Mouse (Mus musculus) ES-CJ7 (cell line): ENCODE results near the gene Hmgb2.
"Not testable (repeated sequence)": the region's sequence is repeated elsewhere in the genome, so short reads cannot be mapped to it uniquely, and the experiment has no call there.

ENCODE experiments used
- DNase-seq: peaks from one replicate; pipeline ENCODE4 v3.0.0; 2011; ENCODE audit warnings: low read depth, low spot score

Gene Hmgb2

GRCm38 (mm10) chr8:57510791-57511315, 854 bp upstream of the Hmgb2 start:
- DNase-seq: no peak

GRCm38 (mm10) chr8:57512141-57513056, 692 bp downstream of the Hmgb2 start:
- peak; percentile 68 for DNase-seq

DNA sequence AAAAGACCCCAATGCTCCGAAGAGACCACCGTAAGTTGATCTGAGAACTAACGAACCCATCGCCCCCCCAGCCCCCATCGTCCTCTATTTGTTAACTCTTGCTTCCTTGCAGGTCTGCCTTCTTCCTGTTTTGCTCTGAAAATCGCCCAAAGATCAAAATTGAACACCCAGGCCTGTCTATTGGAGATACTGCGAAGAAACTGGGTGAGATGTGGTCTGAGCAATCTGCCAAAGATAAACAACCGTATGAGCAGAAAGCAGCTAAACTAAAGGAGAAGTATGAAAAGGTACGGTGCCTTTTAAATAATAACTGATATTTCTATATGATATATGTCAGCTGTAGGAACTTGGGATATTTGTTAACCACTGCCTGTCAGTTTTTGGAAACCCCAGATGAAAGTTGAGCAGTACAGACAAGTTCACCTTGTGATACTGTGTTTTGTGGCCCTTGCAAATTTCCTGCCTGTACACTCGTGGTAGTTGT, 1.5 kb downstream of the Hmgb2 start:
- not testable (repeated sequence) for DNase-seq

DNA sequence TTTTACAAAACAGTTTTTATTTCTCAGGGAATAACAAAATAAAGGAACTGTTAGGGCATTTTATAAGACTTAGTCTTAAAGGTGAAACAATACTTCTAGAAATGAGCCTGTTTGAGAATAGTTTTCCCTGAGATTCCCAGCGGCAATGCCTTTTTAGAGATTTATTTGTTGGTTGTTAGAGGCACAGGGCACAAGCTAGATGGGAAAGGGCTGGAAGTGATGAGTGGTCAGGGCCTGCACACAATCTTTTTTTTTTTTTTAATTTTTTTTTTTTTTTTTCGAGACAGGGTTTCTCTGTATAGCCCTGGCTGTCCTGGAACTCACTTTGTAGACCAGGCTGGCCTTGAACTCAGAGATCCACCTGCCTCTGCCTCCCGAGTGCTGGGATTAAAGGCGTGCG, 5.0 kb downstream of the Hmgb2 start:
- not testable (repeated sequence) for DNase-seq

GRCm38 (mm10) chr8:57517723-57518122, 6.0 kb downstream of the Hmgb2 start:
- no peak for DNase-seq

- no peak for DNase-seq
These were observed 8.6 kb downstream of the Hmgb2 start for GRCm38 (mm10) chr8:57520186-57520786.

DNA sequence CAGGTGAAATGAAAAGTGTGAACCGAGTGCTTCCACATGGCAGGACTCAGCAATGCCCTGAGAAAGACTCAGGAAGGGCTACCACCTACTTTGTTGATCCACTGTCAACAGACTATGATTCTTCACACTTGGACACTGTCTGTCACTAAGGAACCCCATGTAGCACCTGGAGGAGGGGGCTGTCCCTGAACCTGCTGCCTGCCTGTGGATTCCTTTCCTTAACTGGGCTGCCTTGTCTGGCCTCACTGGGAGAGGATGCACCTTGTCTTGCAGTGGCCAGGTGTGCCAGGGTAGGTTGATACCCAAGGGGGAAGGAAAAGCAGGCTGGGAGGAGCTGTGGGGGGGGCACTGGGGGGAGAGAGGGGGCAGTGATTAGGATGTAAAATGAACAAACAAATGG, 16.3 kb downstream of the Hmgb2 start:
- DNase-seq: no peak

DNA sequence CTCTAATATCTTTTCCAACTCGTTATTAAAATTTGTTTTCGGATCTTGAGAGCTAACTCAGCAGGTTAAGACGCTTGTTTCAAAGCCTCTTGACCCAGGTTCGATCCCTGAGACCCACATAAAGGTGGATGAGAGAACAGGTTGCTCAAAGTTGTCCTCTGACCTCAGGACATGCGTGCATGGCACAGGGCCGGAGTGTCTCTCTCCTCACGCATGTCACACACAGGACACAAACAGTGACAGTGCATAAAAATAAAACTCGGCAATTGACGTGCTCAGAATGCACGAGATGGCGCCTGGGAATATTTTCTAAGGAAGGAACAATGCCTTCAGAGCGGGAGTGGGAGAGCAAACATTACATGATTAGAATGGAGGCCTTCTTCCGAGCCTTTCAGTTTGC, 18.5 kb downstream of the Hmgb2 start:
- no peak for DNase-seq

GRCm38 (mm10) chr8:57530666-57531349, 19.1 kb downstream of the Hmgb2 start:
- peak; percentile 93 for DNase-seq

GRCm38 (mm10) chr8:57532223-57532622, 20.5 kb downstream of the Hmgb2 start:
- no peak for DNase-seq

- no peak for DNase-seq
These were observed 21.4 kb downstream of the Hmgb2 start for GRCm38 (mm10) chr8:57533106-57533505.

- no peak for DNase-seq
These were observed 22.8 kb downstream of the Hmgb2 start for GRCm38 (mm10) chr8:57534495-57534894.

DNA sequence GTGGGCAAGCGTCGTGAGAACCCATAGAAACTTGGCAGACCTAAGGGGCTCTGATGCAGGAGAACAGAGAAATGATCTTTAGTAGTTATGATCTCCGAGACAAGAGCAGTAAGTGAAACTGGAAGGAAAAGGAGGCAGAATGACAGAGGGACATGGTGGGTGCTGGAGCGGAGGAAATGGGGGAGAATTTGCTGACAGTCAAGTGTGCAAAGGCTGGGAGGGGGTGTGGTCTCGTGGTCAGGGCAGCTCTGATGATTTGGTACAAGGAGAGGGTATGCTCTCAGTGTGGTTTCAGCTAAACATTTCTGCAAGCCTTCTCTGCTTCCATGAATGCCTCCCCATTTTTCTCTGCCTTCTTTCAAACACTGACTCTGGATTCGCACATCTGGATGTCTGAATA, 24.5 kb downstream of the Hmgb2 start:
- no peak for DNase-seq

GRCm38 (mm10) chr8:57538601-57539000, 26.9 kb downstream of the Hmgb2 start:
- DNase-seq: no peak

DNA sequence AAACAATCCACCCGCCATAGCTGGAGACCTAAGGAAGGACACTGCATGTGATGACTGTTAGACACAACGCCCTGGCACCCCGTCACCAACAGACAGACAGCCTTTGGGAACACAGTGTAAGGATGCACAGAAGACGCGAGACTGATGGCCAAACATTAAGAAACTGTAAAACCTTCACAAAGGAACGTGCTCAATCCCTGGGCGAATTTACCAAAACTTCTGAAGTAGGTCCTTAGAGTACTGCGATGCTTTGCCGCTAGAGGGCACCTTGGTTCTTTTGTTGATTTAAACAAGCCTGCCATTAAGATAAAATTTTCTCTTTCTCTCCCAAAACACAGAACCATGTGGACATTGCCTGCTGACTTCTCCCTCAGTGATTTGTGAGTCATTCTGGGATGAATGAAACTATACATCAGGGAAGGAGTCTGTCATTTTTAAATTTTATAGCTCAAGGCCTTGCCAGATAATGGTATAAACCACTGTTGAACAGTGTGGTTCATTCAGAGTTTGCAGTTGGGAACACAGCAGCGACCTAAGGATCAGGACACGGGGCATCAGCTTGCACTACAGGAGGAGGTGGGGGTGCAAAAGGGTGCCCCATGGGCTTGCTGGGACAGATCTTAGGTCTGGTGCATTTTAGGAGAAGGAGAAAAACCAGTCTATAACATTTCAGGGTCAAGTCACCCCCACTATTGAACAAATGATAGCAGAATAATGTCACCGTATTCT, 28.6 kb downstream of the Hmgb2 start:
- peak; percentile 78 for DNase-seq

- DNase-seq: no peak
These were observed 29.2 kb downstream of the Hmgb2 start for GRCm38 (mm10) chr8:57540951-57541350.

- no peak for DNase-seq
These were observed 29.7 kb downstream of the Hmgb2 start for GRCm38 (mm10) chr8:57541405-57541804.

GRCm38 (mm10) chr8:57546401-57546800, 34.7 kb downstream of the Hmgb2 start:
- no peak for DNase-seq

- no peak for DNase-seq
These were observed 35.1 kb downstream of the Hmgb2 start for GRCm38 (mm10) chr8:57546834-57547233.

- DNase-seq: no peak
These were observed 35.9 kb downstream of the Hmgb2 start for GRCm38 (mm10) chr8:57547581-57547980.
